8 mouse cellular contexts compared by ENCODE assay signal in genomic region chr2:92401091-92401561, GRCm38 (mm10). TPM values are rescaled to one million over a fixed set of nuclear protein-coding genes. Genes with fewer than 3 reads are reported as not detected.
DNase-seq lines count a peak whose midpoint lies in the region; ATAC-seq and TF ChIP-seq lines count a peak whose summit lies in the region.

Gene Mapk8ip1 (minus strand): TSS chr2:92401263.

- TF ChIP-seq CTCF in olfactory bulb, adult 2 months (IDR thresholded peaks at IDR 0.05; ENCODE audit: insufficient read depth, low read depth, low read length), result no peak

- ATAC-seq in heart, embryonic 12.5 days (ENCODE audit: insufficient number of reproducible peaks, low FRiP score), result peak; percentile 71
- peak; percentile 78 for ATAC-seq in limb, embryonic 14.5 days (ENCODE audit: low FRiP score, low read depth)

- H3K36me3 ChIP-seq in heart, embryonic 12.5 days, result peaks cover 26% of the 10 kb centered on the region
- H3K36me3 ChIP-seq in hindbrain, embryonic 10.5 days, result peaks cover 26% of the 10 kb centered on the region
- H3K36me3 ChIP-seq in limb, embryonic 14.5 days (ENCODE audit: control insufficient read depth, insufficient read depth, low read length), result peaks cover 22% of the 10 kb centered on the region

- H3K9me3 ChIP-seq in heart, embryonic 12.5 days (replicated peaks), result no peaks in the 10 kb centered on the region
- H3K9me3 ChIP-seq in hindbrain, embryonic 10.5 days, result no peaks in the 10 kb centered on the region
- H3K9me3 ChIP-seq in limb, embryonic 14.5 days (ENCODE audit: control insufficient read depth, low read length), result no peaks in the 10 kb centered on the region

- WGBS in heart, embryonic 12.5 days, result 2% methylated on average over 51 of the region's 59 CpGs
- WGBS in hindbrain, embryonic 10.5 days, result 2% methylated on average over 55 of the region's 59 CpGs
- 4% methylated on average over 23 of the region's 59 CpGs for WGBS in limb, embryonic 14.5 days
- WGBS in olfactory bulb, adult 2 months, result under 1% methylated on average over 59 of the region's 59 CpGs

- H3K9ac ChIP-seq in heart, embryonic 12.5 days, result peak within 1 kb of the TSS; percentile 73
- peak within 1 kb of the TSS; percentile 68 for H3K9ac ChIP-seq in limb, embryonic 14.5 days (ENCODE audit: low read depth, low read length, severe bottlenecking)

- DNase-seq in heart, adult 8-10 months (ENCODE audit: low spot score), result no peak
- DNase-seq in MN1 (ENCODE audit: low spot score), result peak; percentile 26
- peak; percentile 80 to 83 for DNase-seq in cerebellum, postnatal 25 days
- peak; percentile 50 for DNase-seq in hindbrain, embryonic 10.5 days (ENCODE audit: low spot score)
- DNase-seq in limb, embryonic 14.5 days (ENCODE audit: low spot score), result peak; percentile 13
- no peak for DNase-seq in urinary bladder, postnatal 10 days (ENCODE audit: low spot score)

- peaks cover 6% of the 10 kb centered on the region; the same call in 1 of the 2 replicates for H3K4me1 ChIP-seq in heart, embryonic 12.5 days (replicated peaks)
- peaks cover 84% of the 10 kb centered on the region for H3K4me1 ChIP-seq in hindbrain, embryonic 10.5 days (replicated peaks)
- H3K4me1 ChIP-seq in limb, embryonic 14.5 days (ENCODE audit: control insufficient read depth, insufficient read depth, low read length), result peaks cover 4% of the 10 kb centered on the region; the same call in 1 of the 2 replicates
- H3K4me1 ChIP-seq in olfactory bulb, adult 2 months (ENCODE audit: control insufficient read depth, insufficient read depth, low read length), result peaks cover 33% of the 10 kb centered on the region

- peak within 1 kb of the TSS; percentile 80 for H3K4me2 ChIP-seq in heart, embryonic 12.5 days
- H3K4me2 ChIP-seq in limb, embryonic 14.5 days (replicated peaks; ENCODE audit: low read depth, low read length, severe bottlenecking), result peak within 1 kb of the TSS; percentile 92

- H3K27ac ChIP-seq in heart, embryonic 12.5 days (ENCODE audit: poor library complexity, severe bottlenecking), result no peak within 1 kb of the TSS
- peak within 1 kb of the TSS; percentile 90 for H3K27ac ChIP-seq in hindbrain, embryonic 10.5 days
- H3K27ac ChIP-seq in limb, embryonic 14.5 days (replicated peaks; ENCODE audit: low read depth, low read length), result no peak within 1 kb of the TSS
- H3K27ac ChIP-seq in olfactory bulb, adult 2 months (ENCODE audit: insufficient read depth, low read depth, low read length), result peak within 1 kb of the TSS; percentile 55

- H3K4me3 ChIP-seq in heart, embryonic 12.5 days, result peak within 1 kb of the TSS; percentile 55
- peak within 1 kb of the TSS; percentile 84 for H3K4me3 ChIP-seq in hindbrain, embryonic 10.5 days
- peak within 1 kb of the TSS; percentile 55 for H3K4me3 ChIP-seq in limb, embryonic 14.5 days (replicated peaks; ENCODE audit: low read length)
- H3K4me3 ChIP-seq in olfactory bulb, adult 2 months (ENCODE audit: insufficient read depth, low read depth, low read length), result peak within 1 kb of the TSS; percentile 90

- peaks cover 32% of the 10 kb centered on the region for H3K27me3 ChIP-seq in heart, embryonic 12.5 days (replicated peaks)
- peaks cover 6% of the 10 kb centered on the region; the same call in 1 of the 2 replicates for H3K27me3 ChIP-seq in hindbrain, embryonic 10.5 days (ENCODE audit: insufficient read depth, poor library complexity, severe bottlenecking)
- H3K27me3 ChIP-seq in limb, embryonic 14.5 days (ENCODE audit: control insufficient read depth, insufficient read depth, low read length), result peaks cover 7% of the 10 kb centered on the region

- no peak for TF ChIP-seq POLR2A in limb, embryonic 14.5 days (IDR thresholded peaks at IDR 0.05; ENCODE audit: borderline replicate concordance, extremely low read depth, insufficient read depth, insufficient read length)
- no peak for TF ChIP-seq POLR2A in olfactory bulb, adult 2 months (IDR thresholded peaks at IDR 0.05; ENCODE audit: insufficient read depth, low read depth, low read length)

RNA-seq across cellular contexts. Expression of gene Mapk8ip1, which starts in this region (rescaled TPM):
- polyA plus RNA-seq in heart, embryonic 12.5 days (2016; fragmentation: Nextera tagmentation; extraction: Ambion mirVana), result 6.8 and 7.9 TPM in 2 replicates
- total RNA-seq in heart, adult 8-10 months (2022), result 1 to 10 TPM; 3.4 to 4.6 (median 3.9) TPM
- 55.0 and 75.5 TPM in 2 replicates for polyA plus RNA-seq in hindbrain, embryonic 10.5 days (2016; fragmentation: Nextera tagmentation; extraction: Ambion mirVana)
- polyA plus RNA-seq in limb, embryonic 14.5 days (2012; rRNA removed), result 42.5 and 54.8 TPM in 2 replicates
- 12.9 and 13.8 TPM in 2 replicates for polyA plus RNA-seq in limb, embryonic 14.5 days (2014; fragmentation: Nextera tagmentation; extraction: Ambion mirVana)
- polyA plus RNA-seq in olfactory bulb, adult 2 months (2012; ENCODE audit: insufficient read depth, insufficient read length, low replicate concordance, missing spikeins), result not detected in 2 replicates

Comparison
In these comparisons a context has a peak if more than half of its experiments do, and no peak if none do; other contexts are left out.
1. H3K27ac ChIP-seq: peak in hindbrain, embryonic 10.5 days (single experiment) and olfactory bulb, adult 2 months (single experiment); none in heart, embryonic 12.5 days (single experiment) and limb, embryonic 14.5 days (single experiment).
2. DNase-seq: peak in MN1 (single experiment), cerebellum, postnatal 25 days (2 of 2), hindbrain, embryonic 10.5 days (single experiment) and limb, embryonic 14.5 days (single experiment); none in heart, adult 8-10 months (single experiment) and urinary bladder, postnatal 10 days (single experiment).
3. Peak in every context shown above with its lines, with median percentiles within 50 percentile points of each other: H3K4me3 ChIP-seq.